8 mouse cellular contexts compared by ENCODE assay signal in the genomic region with DNA sequence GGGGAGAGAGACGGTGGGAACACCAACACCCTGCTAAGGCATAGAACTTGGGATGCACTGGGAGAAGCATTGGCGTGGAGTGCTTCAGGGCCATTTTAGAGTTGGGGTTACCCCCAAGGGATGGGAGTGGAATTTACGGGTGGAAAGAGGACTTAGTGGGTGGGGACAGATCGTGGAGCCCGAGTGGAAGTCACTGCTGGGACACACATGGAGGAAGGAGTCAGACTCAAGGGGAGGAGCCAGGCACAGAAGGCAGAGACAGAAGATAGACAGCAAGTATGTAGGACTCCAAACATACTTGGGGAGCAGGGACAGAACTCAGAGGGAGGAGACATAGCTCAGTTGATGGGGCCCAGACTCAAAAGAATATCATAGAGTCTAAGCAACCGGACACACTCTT. TPM values are rescaled to one million over a fixed set of nuclear protein-coding genes. Genes with fewer than 3 reads are reported as not detected.
DNase-seq lines count a peak whose midpoint lies in the region; ATAC-seq and TF ChIP-seq lines count a peak whose summit lies in the region.

No protein-coding gene starts in this region.

- H3K4me1 ChIP-seq in embryonic facial prominence, embryonic 15.5 days: peaks cover 21% of the 10 kb centered on the region
- H3K4me1 ChIP-seq in intestine, embryonic 15.5 days (replicated peaks): peaks cover 7% of the 10 kb centered on the region
- peaks cover 14% of the 10 kb centered on the region for H3K4me1 ChIP-seq in neural tube, embryonic 12.5 days

- peak overlapping the region; percentile 50 for H3K4me3 ChIP-seq in layer of hippocampus, adult 2 months
- peak overlapping the region; percentile 47 for H3K4me3 ChIP-seq in embryonic facial prominence, embryonic 15.5 days (replicated peaks)
- H3K4me3 ChIP-seq in intestine, embryonic 15.5 days (replicated peaks): peak overlapping the region; percentile 46
- H3K4me3 ChIP-seq in neural tube, embryonic 12.5 days: no peak overlapping the region; the same call in 1 of the 2 replicates

- ATAC-seq in embryonic facial prominence, embryonic 15.5 days (ENCODE audit: insufficient number of reproducible peaks, low FRiP score, low TSS enrichment, low read depth): no peak
- ATAC-seq in intestine, embryonic 15.5 days: no peak; the same call in 1 of the 2 replicates
- no peak for ATAC-seq in neural tube, embryonic 12.5 days (ENCODE audit: low FRiP score, low read depth)

- WGBS in embryonic facial prominence, embryonic 15.5 days: 21% methylated on average over 6 of the region's 6 CpGs
- WGBS in intestine, embryonic 15.5 days: 26% methylated on average over 6 of the region's 6 CpGs
- 29% methylated on average over 6 of the region's 6 CpGs for WGBS in neural tube, embryonic 12.5 days

- no peak for TF ChIP-seq CTCF in layer of hippocampus, adult 2 months (conservative IDR thresholded peaks at IDR 0.05)

- H3K9ac ChIP-seq in embryonic facial prominence, embryonic 15.5 days: no peak overlapping the region
- no peak overlapping the region; the same call in 1 of the 2 replicates for H3K9ac ChIP-seq in intestine, embryonic 15.5 days
- H3K9ac ChIP-seq in neural tube, embryonic 12.5 days: 0 out of 2 replicates have a peak overlapping the region, but pooled peaks have one; percentile 40

- peak in 1 of 2 experiments; percentile 69 for DNase-seq in layer of hippocampus, adult 2 months (ENCODE audit: low spot score in 2 of 2)
- DNase-seq in layer of hippocampus, postnatal 25 days (ENCODE audit: extremely low spot score in 1 of 2, low spot score in 1 of 2): no peak
- no peak for DNase-seq in left cerebral cortex, adult 11 months (ENCODE audit: low spot score)
- DNase-seq in gastrocnemius, postnatal 25 days: no peak
- DNase-seq in cerebellum, adult 9-10 months: no peak

- H3K36me3 ChIP-seq in embryonic facial prominence, embryonic 15.5 days: peaks cover 27% of the 10 kb centered on the region
- peaks cover 5% of the 10 kb centered on the region; the same call in 1 of the 2 replicates for H3K36me3 ChIP-seq in intestine, embryonic 15.5 days
- H3K36me3 ChIP-seq in neural tube, embryonic 12.5 days: peaks cover 34% of the 10 kb centered on the region

- H3K4me2 ChIP-seq in embryonic facial prominence, embryonic 15.5 days (replicated peaks): peak overlapping the region; percentile 81
- H3K4me2 ChIP-seq in intestine, embryonic 15.5 days (replicated peaks): peak overlapping the region; percentile 95
- H3K4me2 ChIP-seq in neural tube, embryonic 12.5 days (replicated peaks): peak overlapping the region; percentile 63

- H3K27me3 ChIP-seq in embryonic facial prominence, embryonic 15.5 days: peaks cover 52% of the 10 kb centered on the region
- peaks cover 51% of the 10 kb centered on the region for H3K27me3 ChIP-seq in intestine, embryonic 15.5 days (replicated peaks)
- H3K27me3 ChIP-seq in neural tube, embryonic 12.5 days (replicated peaks): peaks cover 53% of the 10 kb centered on the region

- H3K9me3 ChIP-seq in embryonic facial prominence, embryonic 15.5 days (replicated peaks): no peaks in the 10 kb centered on the region
- H3K9me3 ChIP-seq in intestine, embryonic 15.5 days: no peaks in the 10 kb centered on the region
- no peaks in the 10 kb centered on the region for H3K9me3 ChIP-seq in neural tube, embryonic 12.5 days

- peak overlapping the region; percentile 94 for H3K27ac ChIP-seq in layer of hippocampus, adult 2 months
- no peak overlapping the region for H3K27ac ChIP-seq in embryonic facial prominence, embryonic 15.5 days (replicated peaks)
- H3K27ac ChIP-seq in intestine, embryonic 15.5 days: no peak overlapping the region
- no peak overlapping the region for H3K27ac ChIP-seq in neural tube, embryonic 12.5 days

RNA-seq across cellular contexts. Expression of a gene that starts 1.2 kb away (rescaled TPM):
- total RNA-seq in layer of hippocampus, adult 2 months (2021): 1,000 to 10,000 TPM; 1,342 to 1,423 TPM
- total RNA-seq in layer of hippocampus, postnatal 25 days (2021): 1,000 to 10,000 TPM; 1,494 to 1,551 TPM
- 0.33 and 0.39 TPM in 2 replicates for polyA plus RNA-seq in embryonic facial prominence, embryonic 15.5 days (2015; fragmentation: Nextera tagmentation; extraction: Ambion mirVana)
- polyA plus RNA-seq in intestine, embryonic 15.5 days (2015; fragmentation: Nextera tagmentation; extraction: Ambion mirVana): 0.13 and 0.15 TPM in 2 replicates
- 2.0 and 2.6 TPM in 2 replicates for polyA plus RNA-seq in neural tube, embryonic 12.5 days (2016; fragmentation: Nextera tagmentation; extraction: Ambion mirVana)
- total RNA-seq in gastrocnemius, postnatal 25 days (2021): 1 to 10 TPM; 1.1 to 2.5 TPM

RNA-seq across cellular contexts. Expression of a gene that starts 8.2 kb away (rescaled TPM):
- total RNA-seq in layer of hippocampus, adult 2 months (2021): 10 to 100 TPM; 13.2 to 13.3 TPM
- 10 to 100 TPM; 10.9 to 13.6 TPM for total RNA-seq in layer of hippocampus, postnatal 25 days (2021)
- 43.7 and 47.1 TPM in 2 replicates for polyA plus RNA-seq in embryonic facial prominence, embryonic 15.5 days (2015; fragmentation: Nextera tagmentation; extraction: Ambion mirVana)
- 79.0 and 87.3 TPM in 2 replicates for polyA plus RNA-seq in intestine, embryonic 15.5 days (2015; fragmentation: Nextera tagmentation; extraction: Ambion mirVana)
- 37.8 and 42.4 TPM in 2 replicates for polyA plus RNA-seq in neural tube, embryonic 12.5 days (2016; fragmentation: Nextera tagmentation; extraction: Ambion mirVana)
- 10 to 100 TPM; 15.6 to 15.9 TPM for total RNA-seq in gastrocnemius, postnatal 25 days (2021)

RNA-seq across cellular contexts. Expression of a gene that starts 8.4 kb away (rescaled TPM):
- total RNA-seq in layer of hippocampus, adult 2 months (2021): 10 to 100 TPM; 43.0 to 46.1 TPM
- total RNA-seq in layer of hippocampus, postnatal 25 days (2021): 10 to 100 TPM; 43.2 to 47.0 TPM
- 81.2 and 87.5 TPM in 2 replicates for polyA plus RNA-seq in embryonic facial prominence, embryonic 15.5 days (2015; fragmentation: Nextera tagmentation; extraction: Ambion mirVana)
- 94.1 and 98.9 TPM in 2 replicates for polyA plus RNA-seq in intestine, embryonic 15.5 days (2015; fragmentation: Nextera tagmentation; extraction: Ambion mirVana)
- polyA plus RNA-seq in neural tube, embryonic 12.5 days (2016; fragmentation: Nextera tagmentation; extraction: Ambion mirVana): 90.2 and 94.0 TPM in 2 replicates
- total RNA-seq in gastrocnemius, postnatal 25 days (2021): 10 to 100 TPM; 32.0 to 38.1 TPM

RNA-seq across cellular contexts. Expression of a gene that starts 16.8 kb away (rescaled TPM):
- under 1 TPM in 1 of 2 experiments, not detected in 1; 0.20 TPM for total RNA-seq in layer of hippocampus, adult 2 months (2021)
- total RNA-seq in layer of hippocampus, postnatal 25 days (2021): under 1 TPM in 1 of 2 experiments, not detected in 1; 0.26 TPM
- polyA plus RNA-seq in embryonic facial prominence, embryonic 15.5 days (2015; fragmentation: Nextera tagmentation; extraction: Ambion mirVana): 5.5 and 13.4 TPM in 2 replicates
- not detected in 2 replicates for polyA plus RNA-seq in intestine, embryonic 15.5 days (2015; fragmentation: Nextera tagmentation; extraction: Ambion mirVana)
- not detected in 2 replicates for polyA plus RNA-seq in neural tube, embryonic 12.5 days (2016; fragmentation: Nextera tagmentation; extraction: Ambion mirVana)
- total RNA-seq in gastrocnemius, postnatal 25 days (2021): not detected

RNA-seq across cellular contexts. Expression of a gene that starts 18.2 kb away (rescaled TPM):
- total RNA-seq in layer of hippocampus, adult 2 months (2021): not detected
- not detected for total RNA-seq in layer of hippocampus, postnatal 25 days (2021)
- polyA plus RNA-seq in embryonic facial prominence, embryonic 15.5 days (2015; fragmentation: Nextera tagmentation; extraction: Ambion mirVana): not detected in 2 replicates
- polyA plus RNA-seq in intestine, embryonic 15.5 days (2015; fragmentation: Nextera tagmentation; extraction: Ambion mirVana): not detected in 2 replicates
- not detected in 2 replicates for polyA plus RNA-seq in neural tube, embryonic 12.5 days (2016; fragmentation: Nextera tagmentation; extraction: Ambion mirVana)
- total RNA-seq in gastrocnemius, postnatal 25 days (2021): not detected

Comparison
In these comparisons a context has a peak if more than half of its experiments do, and no peak if none do; other contexts are left out.
1. RNA of a gene that starts 1.2 kb away (total RNA-seq): 1,494 to 1,551 TPM in layer of hippocampus, postnatal 25 days and 1,342 to 1,423 TPM in layer of hippocampus, adult 2 months; 1.1 to 2.5 TPM in gastrocnemius, postnatal 25 days; every median in the first group is over 100 times any median in the second.
2. Peak in every context shown above with its lines, with median percentiles within 50 percentile points of each other: H3K4me2 ChIP-seq.